Mouse (Mus musculus): ENCODE measurements around the gene Asb5. TPM values are rescaled to one million over a fixed set of nuclear protein-coding genes. Genes with fewer than 3 reads are reported as not detected.

Gene Asb5
- total RNA-seq, 2 experiments from 2014 or later: 3.0 to 9.8 TPM

Other genes starting within 250 kb of the Asb5 start
- gene Spcs3, start 418 bp downstream of the Asb5 start, total RNA-seq (2021): 10 to 100 TPM; 40.3 to 43.2 TPM
- not detected for gene Spata4, start 71.2 kb downstream of the Asb5 start, total RNA-seq (2021)